Mouse (Mus musculus): ENCODE results near the gene Rabggtb.

GRCm38 (mm10) chr3:153937116-153937810 lies 24.5 kb upstream of the Rabggtb start:
- no peak for TF ChIP-seq SMC3 (IDR thresholded peaks at IDR 0.05; ENCODE audit: low read depth, low read length)
- no peak for TF ChIP-seq CTCF (conservative IDR thresholded peaks at IDR 0.05 in 1 of 2, IDR thresholded peaks at IDR 0.05 in 1 of 2; ENCODE audit: low read depth in 2 of 2, low read length in 2 of 2)
- TF ChIP-seq EP300 (IDR thresholded peaks at IDR 0.05; ENCODE audit: low read length): no peak

Measured in CH12.LX (cell line).